Mouse (Mus musculus): ENCODE data around the gene Pde4dip. TPM values are rescaled to one million over a fixed set of nuclear protein-coding genes. Genes with fewer than 3 reads are reported as not detected.
A peak's percentile ranks its signal among the peaks of the same experiment; 100 is the strongest.

The Pde4dip gene
- polyA plus RNA-seq, 1 experiment from 2014 or later: 99.4 TPM

- Histone ChIP-seq H3K27ac (replicated peaks in 1 of 2; ENCODE audit: control insufficient read depth in 1 of 2, insufficient read depth in 1 of 2, low read depth in 2 of 2, low read length in 2 of 2) (peak overlapping the region; percentile 97 to 98), H3K27me3 (ENCODE audit: control insufficient read depth, insufficient read depth, low read length) (no peaks in the 10 kb centered on the region), H3K4me2 (ENCODE audit: low read length) (peak overlapping the region; percentile 85), H3K4me1 (ENCODE audit: control insufficient read depth in 2 of 2, insufficient read depth in 2 of 2, low read length in 2 of 2) (peaks cover 13 to 28% of the 10 kb centered on the region in 2 experiments), H3K9ac (ENCODE audit: low read length) (peak overlapping the region; percentile 96; the same call in 1 of the 2 replicates), H3K4me3 (ENCODE audit: control insufficient read depth in 1 of 2, insufficient read depth in 1 of 2, low read depth in 1 of 2, low read length in 2 of 2) (no peak overlapping the region), H3K36me3 (ENCODE audit: control insufficient read depth, insufficient read depth, low read length) (no peaks in the 10 kb centered on the region), H3K9me3 (ENCODE audit: control insufficient read depth, low read length) (no peaks in the 10 kb centered on the region)
- ATAC-seq (ENCODE audit: insufficient number of reproducible peaks, insufficient read depth, low FRiP score, low read depth): no peak
- 36% methylated on average over 5 of the region's 5 CpGs for WGBS
Measured at GRCm38 (mm10) chr3:97868733-97869132, 19.8 kb downstream of the Pde4dip start.

- whole genome bisulfite sequencing: 3% methylated on average over 42 of the region's 42 CpGs
- H3K4me3 ChIP-seq (ENCODE audit: control insufficient read depth in 1 of 2, insufficient read depth in 1 of 2, low read depth in 1 of 2, low read length in 2 of 2): peak overlapping the region; percentile 80 to 82
- H3K27ac ChIP-seq (replicated peaks in 1 of 2; ENCODE audit: control insufficient read depth in 1 of 2, insufficient read depth in 1 of 2, low read depth in 2 of 2, low read length in 2 of 2): peak overlapping the region; percentile 97 to 98
Measured at GRCm38 (mm10) chr3:97868024-97868689, 20.4 kb downstream of the Pde4dip start.

GRCm38 (mm10) chr3:97867221-97868023 is 21.1 kb downstream of the Pde4dip start:
- WGBS: 2% methylated on average over 28 of the region's 28 CpGs
- Histone ChIP-seq H3K9me3 (ENCODE audit: control insufficient read depth, low read length) (no peaks in the 10 kb centered on the region), H3K27me3 (ENCODE audit: control insufficient read depth, insufficient read depth, low read length) (no peaks in the 10 kb centered on the region), H3K4me3 (ENCODE audit: control insufficient read depth in 1 of 2, insufficient read depth in 1 of 2, low read depth in 1 of 2, low read length in 2 of 2) (peak overlapping the region; percentile 80 to 82), H3K27ac (replicated peaks in 1 of 2; ENCODE audit: control insufficient read depth in 1 of 2, insufficient read depth in 1 of 2, low read depth in 2 of 2, low read length in 2 of 2) (peak overlapping the region; percentile 86 to 98), H3K9ac (ENCODE audit: low read length) (peak overlapping the region; percentile 96), H3K4me1 (ENCODE audit: control insufficient read depth in 2 of 2, insufficient read depth in 2 of 2, low read length in 2 of 2) (peaks cover 13 to 28% of the 10 kb centered on the region in 2 experiments), H3K36me3 (ENCODE audit: control insufficient read depth, insufficient read depth, low read length) (no peaks in the 10 kb centered on the region), H3K4me2 (ENCODE audit: low read length) (peak overlapping the region; percentile 85)
- no peak for ATAC-seq (ENCODE audit: insufficient number of reproducible peaks, insufficient read depth, low FRiP score, low read depth)

More at GRCm38 (mm10) chr3:97868024-97868689, 20.4 kb downstream of the Pde4dip start:
- no peaks in the 10 kb centered on the region for H3K9me3 ChIP-seq (ENCODE audit: control insufficient read depth, low read length)
- no peaks in the 10 kb centered on the region for H3K27me3 ChIP-seq (ENCODE audit: control insufficient read depth, insufficient read depth, low read length)
- peak overlapping the region; percentile 85 for H3K4me2 ChIP-seq (ENCODE audit: low read length)
- H3K36me3 ChIP-seq (ENCODE audit: control insufficient read depth, insufficient read depth, low read length): no peaks in the 10 kb centered on the region
- ATAC-seq (ENCODE audit: insufficient number of reproducible peaks, insufficient read depth, low FRiP score, low read depth): peak; percentile 88
- H3K9ac ChIP-seq (ENCODE audit: low read length): peak overlapping the region; percentile 96
- H3K4me1 ChIP-seq (ENCODE audit: control insufficient read depth in 2 of 2, insufficient read depth in 2 of 2, low read length in 2 of 2): peaks cover 13 to 28% of the 10 kb centered on the region in 2 experiments

DNA sequence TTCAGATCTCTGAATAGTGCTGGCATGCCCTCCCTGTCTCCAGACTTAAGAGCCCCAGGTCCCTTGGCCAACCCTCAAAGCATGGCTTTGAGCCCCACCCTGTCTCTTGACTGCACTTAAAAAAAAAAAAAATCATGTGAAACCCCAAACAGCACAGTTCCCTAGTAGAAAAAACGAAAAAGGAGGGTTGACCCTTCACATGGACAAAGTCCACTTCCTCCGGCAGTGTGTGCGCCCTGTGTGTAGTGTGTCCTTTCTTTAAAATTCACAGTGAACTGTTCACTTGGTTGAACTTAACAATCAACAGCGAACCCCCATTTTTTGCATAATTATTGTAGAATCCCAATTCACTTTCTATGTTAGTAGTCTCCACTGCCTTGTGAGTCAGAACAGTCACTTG is 21.8 kb downstream of the Pde4dip start:
- ATAC-seq (ENCODE audit: insufficient number of reproducible peaks, insufficient read depth, low FRiP score, low read depth): no peak
- peak overlapping the region; percentile 80 to 82 for H3K4me3 ChIP-seq (ENCODE audit: control insufficient read depth in 1 of 2, insufficient read depth in 1 of 2, low read depth in 1 of 2, low read length in 2 of 2)
- H3K27ac ChIP-seq (replicated peaks in 1 of 2; ENCODE audit: control insufficient read depth in 1 of 2, insufficient read depth in 1 of 2, low read depth in 2 of 2, low read length in 2 of 2): peak overlapping the region; percentile 86 to 98; a peak in 3 of 4 replicates
- WGBS: 50% methylated on average over 4 of the region's 4 CpGs
- peak overlapping the region; percentile 96 for H3K9ac ChIP-seq (ENCODE audit: low read length)
- H3K36me3 ChIP-seq (ENCODE audit: control insufficient read depth, insufficient read depth, low read length): no peaks in the 10 kb centered on the region
- peak overlapping the region; percentile 85 for H3K4me2 ChIP-seq (ENCODE audit: low read length)
- H3K27me3 ChIP-seq (ENCODE audit: control insufficient read depth, insufficient read depth, low read length): no peaks in the 10 kb centered on the region
- H3K9me3 ChIP-seq (ENCODE audit: control insufficient read depth, low read length): no peaks in the 10 kb centered on the region
- H3K4me1 ChIP-seq (ENCODE audit: control insufficient read depth in 2 of 2, insufficient read depth in 2 of 2, low read length in 2 of 2): peaks cover 15 to 32% of the 10 kb centered on the region in 2 experiments

DNA sequence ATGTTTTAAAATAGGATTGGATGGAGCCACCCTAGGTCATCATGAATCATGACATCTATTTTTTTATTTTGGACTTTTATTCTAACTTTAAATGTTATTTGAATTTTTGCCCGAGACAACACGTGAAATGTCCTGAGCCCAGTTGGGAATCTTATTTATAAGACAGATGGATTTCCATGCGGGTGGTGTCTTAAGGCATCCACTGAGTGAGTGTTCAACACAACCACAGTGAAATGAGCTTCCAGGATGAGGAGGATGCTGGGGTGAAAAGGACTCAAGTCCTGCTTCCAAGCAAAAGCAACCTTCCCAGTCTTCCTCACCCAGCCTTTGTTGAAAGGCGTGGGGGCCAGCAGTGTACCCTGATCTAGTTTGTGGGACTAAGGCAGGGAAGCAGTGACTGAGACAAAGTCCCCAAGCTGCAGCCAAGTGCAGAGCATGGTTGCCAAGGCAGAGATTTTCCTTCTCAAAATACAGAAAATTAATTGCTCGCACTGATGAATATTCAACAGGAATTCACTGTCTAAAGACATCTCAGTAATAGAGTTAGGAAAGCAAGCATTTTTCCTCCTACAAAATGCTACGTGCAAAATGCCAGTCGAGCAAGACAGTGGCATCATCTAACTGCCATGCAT is 27.6 kb downstream of the Pde4dip start:
- Histone ChIP-seq H3K9ac (ENCODE audit: low read length) (no peak overlapping the region), H3K27ac (replicated peaks in 1 of 2; ENCODE audit: control insufficient read depth in 1 of 2, insufficient read depth in 1 of 2, low read depth in 2 of 2, low read length in 2 of 2) (no peak overlapping the region), H3K4me2 (ENCODE audit: low read length) (no peak overlapping the region), H3K4me1 (ENCODE audit: control insufficient read depth in 2 of 2, insufficient read depth in 2 of 2, low read length in 2 of 2) (peaks cover 2 to 19% of the 10 kb centered on the region in 2 experiments; a peak in 2 of 4 replicates), H3K4me3 (ENCODE audit: control insufficient read depth in 1 of 2, insufficient read depth in 1 of 2, low read depth in 1 of 2, low read length in 2 of 2) (no peak overlapping the region), H3K9me3 (ENCODE audit: control insufficient read depth, low read length) (no peaks in the 10 kb centered on the region), H3K27me3 (ENCODE audit: control insufficient read depth, insufficient read depth, low read length) (no peaks in the 10 kb centered on the region), H3K36me3 (ENCODE audit: control insufficient read depth, insufficient read depth, low read length) (no peaks in the 10 kb centered on the region)
- no peak for ATAC-seq (ENCODE audit: insufficient number of reproducible peaks, insufficient read depth, low FRiP score, low read depth)
- WGBS: 89% methylated on average over 7 of the region's 7 CpGs

GRCm38 (mm10) chr3:97859400-97859799 is 29.1 kb downstream of the Pde4dip start:
- no peak overlapping the region for H3K27ac ChIP-seq (replicated peaks in 1 of 2; ENCODE audit: control insufficient read depth in 1 of 2, insufficient read depth in 1 of 2, low read depth in 2 of 2, low read length in 2 of 2)
- no peak overlapping the region for H3K4me2 ChIP-seq (ENCODE audit: low read length)
- no peak for ATAC-seq (ENCODE audit: insufficient number of reproducible peaks, insufficient read depth, low FRiP score, low read depth)
- no peaks in the 10 kb centered on the region for H3K9me3 ChIP-seq (ENCODE audit: control insufficient read depth, low read length)
- H3K27me3 ChIP-seq (ENCODE audit: control insufficient read depth, insufficient read depth, low read length): no peaks in the 10 kb centered on the region
- no peak overlapping the region for H3K9ac ChIP-seq (ENCODE audit: low read length)
- H3K4me1 ChIP-seq (ENCODE audit: control insufficient read depth in 2 of 2, insufficient read depth in 2 of 2, low read length in 2 of 2): peaks cover 2 to 9% of the 10 kb centered on the region in 2 experiments; a peak in 2 of 4 replicates
- H3K36me3 ChIP-seq (ENCODE audit: control insufficient read depth, insufficient read depth, low read length): no peaks in the 10 kb centered on the region
- H3K4me3 ChIP-seq (ENCODE audit: control insufficient read depth in 1 of 2, insufficient read depth in 1 of 2, low read depth in 1 of 2, low read length in 2 of 2): no peak overlapping the region
- 38% methylated on average over 1 of the region's 1 CpGs for WGBS

DNA sequence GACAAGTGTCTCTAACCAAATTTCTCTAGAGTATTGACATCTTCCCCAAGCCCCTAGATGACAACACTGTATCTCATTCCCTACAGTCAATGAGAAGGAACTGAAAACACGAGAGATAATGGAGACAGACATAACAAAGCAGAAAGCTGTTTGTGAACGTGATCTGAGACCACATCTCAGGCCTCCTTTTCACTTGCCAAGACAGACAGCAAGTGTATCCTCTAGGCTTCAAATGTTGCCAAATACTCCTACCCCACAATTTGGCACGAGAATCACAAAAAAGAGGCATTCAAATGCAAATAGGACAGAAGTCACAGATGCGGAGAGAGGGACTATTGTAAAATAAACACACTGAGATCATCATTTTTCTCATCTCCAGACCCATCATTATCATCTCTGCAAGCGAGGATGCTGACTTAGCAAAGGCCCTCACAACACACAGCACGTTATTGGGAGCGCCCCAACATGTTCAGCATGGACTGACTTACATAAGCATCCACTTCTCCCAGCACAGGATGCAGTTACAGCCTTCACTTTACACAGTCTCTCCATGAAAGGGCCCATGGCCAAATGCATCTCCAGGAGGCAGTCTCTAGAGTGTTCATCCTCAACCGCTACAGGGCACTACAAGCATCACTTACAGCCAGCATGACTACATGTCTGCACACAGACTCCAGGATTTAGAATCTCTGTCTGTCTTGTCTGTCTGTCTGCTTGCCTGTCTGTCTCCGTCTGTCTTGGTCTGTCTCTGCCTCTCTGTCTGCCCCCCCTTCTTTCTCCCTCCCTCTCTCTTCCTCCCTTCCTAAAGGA is 33.7 kb downstream of the Pde4dip start:
- H3K4me3 ChIP-seq (ENCODE audit: control insufficient read depth in 1 of 2, insufficient read depth in 1 of 2, low read depth in 1 of 2, low read length in 2 of 2): no peak overlapping the region

More for the DNA sequence above, 33.7 kb downstream of the Pde4dip start:
- Histone ChIP-seq H3K27ac (replicated peaks in 1 of 2; ENCODE audit: control insufficient read depth in 1 of 2, insufficient read depth in 1 of 2, low read depth in 2 of 2, low read length in 2 of 2) (no peak overlapping the region), H3K9ac (ENCODE audit: low read length) (no peak overlapping the region), H3K9me3 (ENCODE audit: control insufficient read depth, low read length) (peaks cover 3% of the 10 kb centered on the region; the same call in 1 of the 2 replicates), H3K36me3 (ENCODE audit: control insufficient read depth, insufficient read depth, low read length) (no peaks in the 10 kb centered on the region), H3K4me1 (ENCODE audit: control insufficient read depth in 2 of 2, insufficient read depth in 2 of 2, low read length in 2 of 2) (0 out of 4 replicates have a peak, but pooled peaks cover 0 to 5% of the 10 kb centered on the region in 2 experiments), H3K4me2 (ENCODE audit: low read length) (no peak overlapping the region), H3K27me3 (ENCODE audit: control insufficient read depth, insufficient read depth, low read length) (no peaks in the 10 kb centered on the region)
- no peak for ATAC-seq (ENCODE audit: insufficient number of reproducible peaks, insufficient read depth, low FRiP score, low read depth)
- WGBS: 78% methylated on average over 9 of the region's 9 CpGs
